Mouse (Mus musculus) heart, embryonic 15.5 days (tissue): ENCODE data around the gene Sema7a. TPM values are rescaled to one million over a fixed set of nuclear protein-coding genes. Genes with fewer than 3 reads are reported as not detected.

Experiments used
- ATAC-seq: fragments of 200-750 bp; cut with Nextera tagmentation; replicated peaks from 2 replicates; pipeline ENCODE4 v1.8.0; 2017; ENCODE audit warnings: low read depth, moderate TSS enrichment; ENCODE audit not compliant: insufficient number of reproducible peaks, insufficient read depth, low FRiP score
- H3K27ac ChIP-seq: fragments of 300-500 bp; sonication (generic); 2 replicates; pipeline ENCODE4 v1.5.1; 2015; ENCODE audit warnings: mild to moderate bottlenecking, inconsistent platforms
- H3K27me3 ChIP-seq: fragments of 300-500 bp; sonication (generic); 2 replicates; pipeline ENCODE4 v1.6.1; 2015; ENCODE audit warnings: inconsistent platforms
- H3K36me3 ChIP-seq: fragments of 300-500 bp; sonication (generic); 2 replicates; pipeline ENCODE4 v1.6.1; 2015; ENCODE audit warnings: mild to moderate bottlenecking, inconsistent platforms
- H3K4me1 ChIP-seq: fragments of 300-500 bp; sonication (generic); replicated peaks from 2 replicates; pipeline ENCODE4 v1.6.1; 2015; ENCODE audit warnings: inconsistent platforms
- H3K4me2 ChIP-seq: fragments of 300-500 bp; sonication (generic); 2 replicates; pipeline ENCODE4 v1.6.1; 2015; ENCODE audit warnings: inconsistent platforms, mild to moderate bottlenecking, moderate library complexity
- H3K4me3 ChIP-seq: fragments of 300-500 bp; sonication (generic); 2 replicates; pipeline ENCODE4 v1.5.1; 2015; ENCODE audit warnings: mild to moderate bottlenecking, inconsistent platforms
- H3K9ac ChIP-seq: fragments of 300-500 bp; sonication (generic); 2 replicates; pipeline ENCODE4 v1.6.1; 2015; ENCODE audit warnings: mild to moderate bottlenecking, inconsistent platforms
- H3K9me3 ChIP-seq: fragments of 300-500 bp; sonication (generic); replicated peaks from 2 replicates; pipeline ENCODE4 v1.6.1; 2016; ENCODE audit warnings: inconsistent platforms
- WGBS: fragments of 180-500 bp; shearing (Covaris S2); methylation state at CpG from one replicate; pipeline ENCODE4 v1.1.7; 2015; ENCODE audit warnings: mixed read lengths; 5-methylcytosine and 5-hydroxymethylcytosine counted together
- polyA plus RNA-seq: library from polyadenylated mRNA; unstranded; fragments of >200 nt; fragmentation: Nextera tagmentation; extraction: Ambion mirVana; gene quantifications from 2 replicates; pipeline ENCODE4 v1.2.1, GENCODE M21; 2015

The Sema7a gene
- polyA plus RNA-seq, 1 experiment from 2014 or later = 0.66 TPM

DNA sequence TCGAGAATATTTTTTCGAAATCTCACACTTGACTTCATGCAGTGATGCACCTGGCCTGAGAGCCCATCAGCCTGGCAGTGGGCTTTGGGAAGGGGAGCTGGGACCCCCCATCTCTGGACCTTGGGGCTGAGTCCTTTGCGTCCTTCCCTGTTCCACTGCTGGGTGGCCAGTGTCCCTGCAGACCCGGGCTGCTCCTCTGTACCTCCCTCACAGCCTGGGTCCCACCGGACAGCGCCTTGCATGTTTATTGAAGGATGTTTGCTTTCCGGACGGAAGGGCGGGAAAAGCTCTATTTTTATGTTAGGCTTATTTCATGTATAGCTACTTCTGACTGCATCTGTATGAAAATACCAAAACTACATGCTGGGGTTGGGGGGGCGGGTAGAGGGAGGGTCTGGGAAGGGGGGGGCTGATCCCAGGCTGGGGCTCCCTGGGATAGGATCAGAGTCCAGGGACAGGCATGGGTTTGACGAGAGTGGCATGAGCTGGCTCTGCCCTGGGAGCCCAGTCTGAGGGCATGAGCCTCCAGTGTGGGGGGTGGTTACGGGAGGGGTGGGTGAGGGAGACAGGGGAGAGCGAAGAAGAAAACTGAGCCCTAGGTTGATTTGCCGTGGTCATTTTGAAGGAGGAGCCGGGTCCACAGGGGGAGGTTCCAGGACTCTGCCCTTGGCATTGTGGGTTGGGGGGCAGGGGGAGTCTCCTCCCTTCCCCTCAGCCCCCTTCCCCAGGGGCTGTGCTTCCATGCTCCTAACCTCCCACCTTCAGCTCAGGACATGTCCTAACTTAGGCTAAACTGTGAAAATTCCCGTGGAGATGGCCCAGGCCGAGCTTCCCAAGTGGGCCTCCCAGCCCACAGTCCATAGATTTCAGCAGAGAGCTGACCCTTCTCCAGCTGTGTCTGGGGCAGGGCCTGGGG, 22.2 kb downstream of the Sema7a start:
- ATAC-seq = no peak
- no peak overlapping the region for H3K4me3 ChIP-seq
- H3K36me3 ChIP-seq = no peaks in the 10 kb centered on the region
- H3K9me3 ChIP-seq = no peaks in the 10 kb centered on the region
- no peak overlapping the region for H3K9ac ChIP-seq
- H3K27me3 ChIP-seq = no peaks in the 10 kb centered on the region
- no peak overlapping the region for H3K27ac ChIP-seq
- H3K4me1 ChIP-seq = peaks cover 35% of the 10 kb centered on the region
- H3K4me2 ChIP-seq = no peak overlapping the region
- WGBS = 63% methylated on average over 17 of the region's 17 CpGs

DNA sequence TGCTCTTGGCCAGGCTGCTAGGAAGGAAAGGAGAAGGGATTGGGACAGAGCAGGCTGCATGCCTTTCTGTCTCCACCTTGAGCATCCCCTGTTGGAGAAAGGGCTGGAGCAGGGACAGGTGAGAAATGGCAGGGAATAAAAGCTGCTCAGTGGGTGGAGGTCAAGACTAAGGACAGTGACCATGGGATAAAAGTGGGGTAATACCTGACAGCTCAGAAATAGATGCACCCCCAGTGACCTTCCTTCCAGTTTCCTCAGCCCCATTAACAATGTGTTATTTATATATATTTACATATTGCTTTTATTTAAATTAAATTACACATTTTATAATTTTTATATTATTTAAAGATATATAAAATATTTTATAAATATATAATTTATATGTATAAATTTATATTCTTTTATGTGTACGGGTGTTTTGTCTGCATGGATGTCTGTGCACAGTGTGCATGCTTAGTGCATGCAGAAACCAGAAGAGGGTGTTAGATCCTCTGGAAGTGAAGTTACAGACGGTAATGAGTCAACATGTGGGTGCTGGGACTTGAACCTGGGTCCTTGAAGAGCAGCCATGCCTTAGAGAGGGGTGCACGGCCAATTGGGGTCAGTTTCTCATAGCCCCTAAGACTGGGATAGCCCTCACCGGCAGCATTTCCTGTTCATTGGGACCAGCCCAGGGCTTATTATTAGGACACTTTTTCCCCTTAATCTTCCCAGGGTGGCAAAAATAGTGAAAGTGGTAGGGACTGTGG, 23.5 kb downstream of the Sema7a start:
- peaks cover 47% of the 10 kb centered on the region for H3K4me1 ChIP-seq
- H3K4me3 ChIP-seq = no peak overlapping the region
- no peaks in the 10 kb centered on the region; the same call in 1 of the 2 replicates for H3K27me3 ChIP-seq
- H3K36me3 ChIP-seq = no peaks in the 10 kb centered on the region
- no peak overlapping the region for H3K9ac ChIP-seq
- H3K4me2 ChIP-seq = no peak overlapping the region
- 80% methylated on average over 4 of the region's 4 CpGs for WGBS
- no peak overlapping the region for H3K27ac ChIP-seq
- no peaks in the 10 kb centered on the region for H3K9me3 ChIP-seq
- ATAC-seq = no peak

DNA sequence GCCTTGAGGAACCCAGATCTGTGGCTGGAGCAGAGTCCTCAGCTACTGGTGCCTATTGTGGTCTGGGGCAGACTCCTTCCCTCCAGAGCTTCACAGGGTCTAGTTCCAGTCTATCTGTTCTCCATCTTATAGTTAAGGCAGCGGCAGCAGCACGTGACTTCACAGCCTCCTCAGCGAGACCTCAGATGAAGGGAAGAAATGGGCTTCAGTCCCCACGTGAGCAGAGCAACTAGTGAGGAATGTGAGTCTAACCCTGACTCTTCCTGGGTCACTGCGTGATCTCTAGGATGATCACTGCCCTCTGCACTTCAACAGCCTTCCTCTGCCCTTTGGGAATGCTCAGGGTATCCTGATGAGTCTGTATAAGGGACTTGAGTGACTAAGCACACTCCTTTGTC, 24.1 kb downstream of the Sema7a start:
- WGBS = 87% methylated on average over 5 of the region's 5 CpGs
- Histone ChIP-seq H3K27ac (no peak overlapping the region), H3K36me3 (no peaks in the 10 kb centered on the region), H3K9me3 (no peaks in the 10 kb centered on the region), H3K4me1 (peaks cover 47% of the 10 kb centered on the region), H3K4me2 (no peak overlapping the region), H3K4me3 (no peak overlapping the region), H3K9ac (no peak overlapping the region), H3K27me3 (no peaks in the 10 kb centered on the region; the same call in 1 of the 2 replicates)
- ATAC-seq = no peak

GRCm38 (mm10) chr9:57964528-57965250, 24.8 kb downstream of the Sema7a start:
- H3K36me3 ChIP-seq = no peaks in the 10 kb centered on the region
- WGBS = 78% methylated on average over 6 of the region's 6 CpGs
- H3K4me3 ChIP-seq = no peak overlapping the region
- H3K4me1 ChIP-seq = peaks cover 44% of the 10 kb centered on the region
- H3K9me3 ChIP-seq = no peaks in the 10 kb centered on the region
- ATAC-seq = no peak
- no peak overlapping the region for H3K9ac ChIP-seq
- no peaks in the 10 kb centered on the region; the same call in 1 of the 2 replicates for H3K27me3 ChIP-seq
- no peak overlapping the region for H3K4me2 ChIP-seq
- peak overlapping the region; percentile 30; the same call in 1 of the 2 replicates for H3K27ac ChIP-seq

DNA sequence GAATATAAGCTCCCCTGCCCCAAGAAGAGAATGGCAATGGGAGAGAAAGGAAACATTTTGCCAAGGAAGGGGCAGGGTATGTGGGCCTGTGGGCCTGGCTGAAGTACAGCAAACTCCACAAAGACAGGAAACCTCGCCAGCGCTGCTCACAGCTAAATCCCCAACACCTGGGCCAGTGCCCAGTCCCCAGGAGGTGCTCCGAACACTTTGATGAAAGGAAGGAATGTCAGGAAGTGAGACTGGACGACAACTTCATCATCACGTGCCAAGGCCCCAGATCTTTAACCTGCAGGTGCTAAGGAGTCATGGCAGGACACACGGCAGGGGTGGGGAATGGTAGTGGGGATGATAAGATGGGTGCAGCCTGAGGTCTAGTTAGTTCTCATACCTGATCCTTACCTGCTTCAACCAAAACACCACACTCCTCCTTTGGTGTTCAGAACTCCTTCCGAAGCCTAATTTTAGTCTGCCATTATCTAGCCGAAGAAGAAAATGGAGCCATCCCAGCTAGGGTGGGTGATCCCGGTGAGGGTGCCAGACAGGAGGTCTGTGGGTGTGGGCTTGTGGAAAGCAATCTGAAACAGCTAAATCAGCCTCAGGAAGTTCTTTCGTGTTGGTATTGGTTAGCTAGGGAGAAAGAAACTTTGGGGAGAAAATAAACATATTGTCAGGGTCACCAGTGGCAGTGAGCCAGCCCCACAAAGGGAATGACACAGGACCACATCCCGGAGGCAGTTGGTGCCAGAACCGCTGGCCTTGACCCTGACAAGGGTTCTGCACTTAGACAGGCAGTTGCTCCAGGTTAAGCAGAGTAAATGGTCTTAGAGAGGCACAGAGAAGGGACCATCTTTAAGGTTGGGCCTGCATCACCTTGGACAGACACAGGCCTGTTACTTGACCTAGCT, 25.6 kb downstream of the Sema7a start:
- Histone ChIP-seq H3K4me2 (no peak overlapping the region), H3K9ac (no peak overlapping the region), H3K27me3 (no peaks in the 10 kb centered on the region; the same call in 1 of the 2 replicates), H3K27ac (peak overlapping the region; percentile 30; the same call in 1 of the 2 replicates), H3K36me3 (no peaks in the 10 kb centered on the region), H3K9me3 (no peaks in the 10 kb centered on the region), H3K4me1 (peaks cover 35% of the 10 kb centered on the region), H3K4me3 (no peak overlapping the region)
- ATAC-seq = no peak
- 48% methylated on average over 12 of the region's 12 CpGs for WGBS

GRCm38 (mm10) chr9:57967237-57967960, 27.5 kb downstream of the Sema7a start:
- ATAC-seq = no peak; the same call in 1 of the 2 replicates
- no peak overlapping the region for H3K9ac ChIP-seq
- H3K36me3 ChIP-seq = no peaks in the 10 kb centered on the region
- no peak overlapping the region for H3K4me3 ChIP-seq
- no peaks in the 10 kb centered on the region; the same call in 1 of the 2 replicates for H3K27me3 ChIP-seq
- 30% methylated on average over 14 of the region's 14 CpGs for WGBS
- H3K4me2 ChIP-seq = peak overlapping the region; percentile 29; the same call in 1 of the 2 replicates
- H3K4me1 ChIP-seq = peaks cover 35% of the 10 kb centered on the region
- peak overlapping the region; percentile 37 for H3K27ac ChIP-seq
- H3K9me3 ChIP-seq = no peaks in the 10 kb centered on the region

DNA sequence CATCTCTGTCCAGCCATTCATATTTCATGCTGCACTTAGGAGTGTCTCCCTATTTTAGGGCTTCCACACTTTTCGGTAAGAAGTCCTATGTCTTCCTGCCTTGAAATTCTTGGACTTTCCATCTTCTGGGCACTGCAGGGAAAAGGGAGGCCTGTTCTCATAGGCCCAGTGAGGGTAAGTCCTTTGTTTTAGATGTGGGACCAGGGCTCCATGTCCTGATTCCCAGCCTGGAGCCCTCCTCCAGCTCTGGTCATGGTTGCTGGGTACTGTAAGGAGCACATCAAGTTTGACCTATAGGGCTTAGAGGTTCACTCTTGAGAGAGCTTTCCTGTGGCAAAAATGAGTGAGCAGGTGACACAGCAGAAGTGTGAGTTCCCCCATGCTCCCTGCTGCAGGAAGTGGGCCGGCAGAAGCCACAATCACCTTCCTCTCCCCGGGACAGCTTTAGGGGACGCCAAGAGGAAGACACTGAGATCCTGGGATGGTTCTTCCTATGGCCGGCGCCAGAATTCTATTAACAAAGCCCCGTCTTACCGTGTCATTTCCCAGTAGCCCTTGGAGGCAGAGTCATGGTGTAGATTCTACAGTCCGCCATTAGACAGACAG, 28.4 kb downstream of the Sema7a start:
- H3K4me3 ChIP-seq = no peak overlapping the region
- H3K4me2 ChIP-seq = no peak overlapping the region
- 76% methylated on average over 9 of the region's 9 CpGs for WGBS
- no peak for ATAC-seq
- no peaks in the 10 kb centered on the region for H3K9me3 ChIP-seq
- H3K27me3 ChIP-seq = no peaks in the 10 kb centered on the region; the same call in 1 of the 2 replicates
- H3K9ac ChIP-seq = no peak overlapping the region
- H3K4me1 ChIP-seq = peaks cover 40% of the 10 kb centered on the region
- H3K36me3 ChIP-seq = no peaks in the 10 kb centered on the region
- 0 out of 2 replicates have a peak overlapping the region, but pooled peaks have one; percentile 37 for H3K27ac ChIP-seq

- WGBS = 85% methylated on average over 8 of the region's 8 CpGs
- H3K27ac ChIP-seq = no peak overlapping the region
- H3K4me1 ChIP-seq = peaks cover 44% of the 10 kb centered on the region
- H3K36me3 ChIP-seq = no peaks in the 10 kb centered on the region
- no peak overlapping the region for H3K9ac ChIP-seq
- H3K4me2 ChIP-seq = no peak overlapping the region
- no peak for ATAC-seq
- H3K27me3 ChIP-seq = no peaks in the 10 kb centered on the region; the same call in 1 of the 2 replicates
- H3K9me3 ChIP-seq = no peaks in the 10 kb centered on the region
- H3K4me3 ChIP-seq = no peak overlapping the region
Measured at GRCm38 (mm10) chr9:57968783-57969542, 29.1 kb downstream of the Sema7a start.
